ENCODE assay signal across 1 mouse cellular context in the genomic region with DNA sequence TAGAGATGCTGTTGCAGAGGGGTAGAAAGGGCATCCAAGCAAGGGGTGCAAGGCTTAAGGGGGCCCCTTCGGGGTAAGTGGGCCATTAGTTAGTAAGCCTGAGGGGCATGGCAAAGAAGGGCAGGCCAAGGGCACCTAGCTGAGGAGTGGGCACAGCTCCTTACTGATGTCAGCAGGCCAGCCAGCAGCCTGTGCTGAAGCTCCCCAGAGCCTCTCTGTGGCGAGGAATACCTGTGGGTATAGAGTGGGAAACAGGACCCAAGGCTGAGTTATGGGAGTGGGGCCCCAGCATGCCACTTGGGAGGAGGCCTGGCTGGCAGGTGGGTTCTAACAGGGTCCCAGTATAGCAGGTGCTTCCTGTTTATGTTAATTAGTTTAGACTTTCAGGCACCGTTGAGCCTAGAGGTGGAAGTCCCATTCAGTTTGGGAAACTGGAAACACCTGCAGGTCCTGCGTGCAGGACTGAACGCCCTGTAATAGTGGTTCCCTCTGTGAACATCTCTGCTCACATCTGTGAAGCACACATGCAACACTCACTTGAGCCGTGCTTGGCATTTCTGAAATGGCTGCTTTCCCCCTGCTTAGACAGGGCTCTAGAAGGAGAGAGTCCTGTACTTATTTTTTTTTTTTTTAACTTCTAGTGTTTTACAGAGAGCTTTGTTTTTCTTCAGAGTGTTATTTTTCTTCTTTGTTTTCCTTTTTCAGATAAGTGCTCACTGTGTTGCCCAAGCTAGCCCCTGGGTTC.
A peak's percentile ranks its signal among the peaks of the same experiment; 100 is the strongest.
TF ChIP-seq lines count a peak whose summit lies in the region.

No protein-coding gene starts in this region.

TF ChIP-seq in CH12.LX, 34 proteins besides CTCF, POLR2A, EP300 and RAD21 (continued from another document):
- peak; percentile 51; the same call in 1 of the 2 replicates for TF ChIP-seq ZNF384 (IDR thresholded peaks at IDR 0.05; ENCODE audit: low read depth, low read length)
TF ChIP-seq in CH12.LX: peak in this region for 16.
